Mouse (Mus musculus): Measurements from ENCODE around the gene Gm11992. TPM values are rescaled to one million over a fixed set of nuclear protein-coding genes. Genes with fewer than 3 reads are reported as not detected.
A peak's percentile ranks its signal among the peaks of the same experiment; 100 is the strongest.

Gm11992 gene
- total RNA-seq, 2 experiments from 2014 or later: not detected

DNA sequence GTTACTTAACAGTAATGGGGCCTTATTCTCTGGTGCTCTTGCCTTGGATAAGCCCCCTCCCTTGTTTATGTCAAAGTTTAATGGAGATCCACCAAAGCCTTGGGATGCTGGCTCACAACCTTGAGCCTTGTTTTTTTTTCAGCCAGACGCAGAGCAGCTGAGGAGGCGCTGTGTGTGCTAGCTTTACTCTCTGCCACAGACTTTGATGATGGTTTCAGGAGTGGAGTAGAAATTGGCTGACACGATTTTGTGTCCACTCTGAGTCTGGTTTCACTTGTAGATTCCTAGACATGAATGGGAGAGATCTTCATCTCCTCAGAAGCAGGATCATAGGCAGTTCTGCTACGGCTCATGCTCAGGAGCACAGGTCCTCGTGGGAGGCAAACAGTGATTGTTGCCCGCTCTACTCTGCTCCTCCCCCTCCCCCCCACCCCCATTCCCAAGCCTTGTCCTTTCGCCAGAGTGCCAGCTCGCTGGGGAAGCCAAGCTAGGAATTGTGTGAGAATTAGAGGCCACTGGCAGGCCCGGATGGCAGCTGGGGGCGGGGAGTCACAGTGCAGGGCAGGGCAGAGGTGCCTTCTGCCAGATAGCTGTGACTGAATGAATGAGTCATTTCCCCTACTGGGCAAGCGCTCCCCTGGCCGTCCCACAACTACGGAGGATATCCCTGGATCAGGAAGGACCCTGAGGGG, 69.1 kb downstream of the Gm11992 start:
- intact Hi-C loops (cut with DNase I): loop anchor here (5.0 kb wide), 1 partner anchor 105 kb away; the partner anchor contains the start of gene Hus1
- no peak for TF ChIP-seq CTCF (IDR thresholded peaks at IDR 0.05)
- peak overlapping the region; percentile 73 for H3K4me3 ChIP-seq
- no peak overlapping the region for H3K27ac ChIP-seq
- peak; percentile 62 for DNase-seq

- intact Hi-C loops (cut with DNase I): loop anchor here (5.0 kb wide), 1 partner anchor 106 kb away; the partner anchor contains the start of gene Hus1
- peak within 1 kb of the TSS; percentile 73 for H3K4me3 ChIP-seq
- TF ChIP-seq CTCF (IDR thresholded peaks at IDR 0.05): no peak
- DNase-seq: no peak
- peak within 1 kb of the TSS; percentile 57; the same call in 1 of the 2 replicates for H3K27ac ChIP-seq
Measured at GRCm38 (mm10) chr11:9118050-9118420, 69.6 kb downstream of the Gm11992 start, which contains the start of gene Upp1. TSS of gene Upp1 (plus strand) at chr11:9118103.

- intact Hi-C loops (cut with DNase I): loop anchor here (5.0 kb wide), 1 partner anchor 106 kb away; the partner anchor contains the start of gene Hus1
- TF ChIP-seq CTCF (IDR thresholded peaks at IDR 0.05): no peak
Measured at GRCm38 (mm10) chr11:9118421-9119121, 70.2 kb downstream of the Gm11992 start.

More at GRCm38 (mm10) chr11:9118421-9119121, 70.2 kb downstream of the Gm11992 start:
- H3K4me3 ChIP-seq: peak overlapping the region; percentile 73
- peak overlapping the region; percentile 57; the same call in 1 of the 2 replicates for H3K27ac ChIP-seq
- peak; percentile 65 for DNase-seq

Other genes starting within 250 kb of the Gm11992 start
- under 1 TPM in 1 of 2 experiments, not detected in 1; 0.03 TPM for gene Pkd1l1, start 75.3 kb upstream of the Gm11992 start, total RNA-seq (2021)
- 1 to 10 TPM; 7.7 to 9.2 TPM for gene Hus1, start 37.4 kb upstream of the Gm11992 start, total RNA-seq (2021)
- gene Sun3, start 397 bp downstream of the Gm11992 start, total RNA-seq (2021): not detected
- gene Upp1, start 69.5 kb downstream of the Gm11992 start, total RNA-seq (2021): under 1 TPM in 1 of 2 experiments, not detected in 1; 0.59 TPM
- not detected for gene Abca13, start 143.3 kb downstream of the Gm11992 start, total RNA-seq (2021)

Measured in gastrocnemius, adult 2 months (tissue).